ENCODE assay signal across 8 mouse cellular contexts in genomic region chr14:48985673-48986072, GRCm38 (mm10).
A peak's percentile ranks its signal among the peaks of the same experiment; 100 is the strongest.
DNase-seq lines count a peak whose midpoint lies in the region; ATAC-seq lines count a peak whose summit lies in the region.

No protein-coding gene starts in this region.

- peak; percentile 48; the same call in 1 of the 2 replicates for ATAC-seq in granulocyte monocyte progenitor cell, adult 5-6 weeks (replicated peaks; ENCODE audit: poor library complexity, severe bottlenecking)

- DNase-seq in left cerebral cortex, postnatal 25 days (ENCODE audit: low spot score in 2 of 2): peak; percentile 36 to 47
- DNase-seq in left cerebral cortex, adult 8-10 months (ENCODE audit: low spot score in 2 of 2): no peak
- peak; percentile 71 for DNase-seq in MEL-GATA-1-ER (ENCODE audit: extremely low read depth, low read depth)
- DNase-seq in cerebellum, adult 8-10 months: peak; percentile 61
- peak; percentile 11 to 29 for DNase-seq in lung, postnatal 4 days
- no peak for DNase-seq in gastrocnemius, adult 8-10 months (ENCODE audit: low spot score in 2 of 2)
- DNase-seq in spleen, postnatal 14 days (ENCODE audit: low spot score in 2 of 2): no peak

- intact Hi-C loops in left cerebral cortex, postnatal 25 days (cut with DNase I): loop anchor here (1.0 to 10.0 kb wide), 3 partner anchors 401 to 615 kb away; no protein-coding TSS in a partner anchor

Comparison
In these comparisons a context has a peak if more than half of its experiments do, and no peak if none do; other contexts are left out.
1. DNase-seq: peak in left cerebral cortex, postnatal 25 days (2 of 2), MEL-GATA-1-ER (single experiment), cerebellum, adult 8-10 months (single experiment) and lung, postnatal 4 days (2 of 2); none in left cerebral cortex, adult 8-10 months (0 of 2), gastrocnemius, adult 8-10 months (0 of 2) and spleen, postnatal 14 days (0 of 2).